Mouse (Mus musculus): ENCODE measurements around the gene Ahcyl1. TPM values are rescaled to one million over a fixed set of nuclear protein-coding genes. Genes with fewer than 3 reads are reported as not detected.
"Not testable (repeated sequence)": the region's sequence is repeated elsewhere in the genome, so short reads cannot be mapped to it uniquely, and the experiment has no call there.

Ahcyl1 gene
- total RNA-seq (2021): 100 to 1,000 TPM; 304 to 313 TPM
- long read RNA-seq, experiment 1, transcript Ahcyl1-201 (17 exons, 3,863 nt): major isoform, 485 of 572 reads
- long read RNA-seq, experiment 1, partial matches to known transcripts: 32 of 572 reads
- long read RNA-seq, experiment 1, other reads (novel, unspliced or antisense): 53 of 572 reads
- long read RNA-seq, experiment 2, transcript Ahcyl1-201 (17 exons, 3,863 nt): major isoform, 471 of 546 reads
- long read RNA-seq, experiment 2, partial matches to known transcripts: 22 of 546 reads
- long read RNA-seq, experiment 2, other reads (novel, unspliced or antisense): 53 of 546 reads

DNA sequence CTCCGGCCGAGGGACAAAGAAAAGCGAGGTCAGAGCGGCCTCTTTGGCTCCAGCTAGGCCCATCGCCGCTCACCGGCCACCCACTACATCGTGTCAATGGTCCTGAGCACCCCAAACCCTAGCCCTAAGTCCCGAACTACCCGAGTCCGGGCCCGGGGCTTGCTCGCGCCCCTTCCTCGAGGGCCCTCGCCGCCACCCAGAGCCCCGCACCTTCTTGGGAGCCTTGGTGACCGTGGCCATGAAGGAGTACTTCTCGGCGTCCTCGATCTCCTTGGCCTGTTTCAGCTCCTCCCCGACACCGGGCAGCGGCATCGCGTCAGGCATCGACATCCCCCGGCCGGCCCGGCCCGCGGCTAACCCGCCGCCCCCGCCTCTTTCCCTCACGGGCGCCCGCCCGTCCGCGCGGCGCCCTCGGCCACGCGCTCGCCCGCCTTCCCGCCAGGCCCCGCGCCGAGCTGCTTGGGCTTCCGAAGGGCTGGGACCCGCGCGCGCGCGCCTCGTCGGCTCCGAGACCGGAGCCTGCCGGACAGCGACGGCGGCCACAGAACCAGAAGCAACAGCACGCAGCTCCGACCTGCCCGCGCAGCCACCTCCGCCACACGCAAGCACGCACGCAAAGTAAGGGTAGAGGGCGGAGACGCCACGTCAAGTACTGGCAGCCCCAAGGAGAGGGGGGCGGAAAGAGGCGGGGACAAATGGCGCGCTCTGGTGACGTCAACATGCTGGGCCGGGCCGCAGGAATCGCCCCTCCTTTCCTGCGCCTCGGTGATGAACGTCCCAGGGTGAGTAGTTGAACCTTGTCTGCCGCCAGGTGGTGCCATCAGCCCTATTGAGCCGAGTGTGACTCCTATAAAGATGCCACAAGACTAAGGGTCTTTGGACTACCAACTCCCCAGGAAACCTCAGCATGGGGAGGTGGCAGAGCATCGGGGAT lies at the start of gene Ahcyl1:
Ahcyl1 (minus strand) TSS at position 613 of the 934 bp plus-strand sequence.
- intact Hi-C loops (cut with DNase I): loop anchor here (1.0 to 5.0 kb wide), 4 partner anchors 56 to 376 kb away; no protein-coding TSS in a partner anchor
- peak; percentile 99 for DNase-seq (ENCODE audit: low spot score in 2 of 2)

GRCm38 (mm10) chr3:107746026-107746425 lies 49.7 kb upstream of the Ahcyl1 start:
- intact Hi-C loops (cut with DNase I): no loop called here
- DNase-seq (ENCODE audit: low spot score in 2 of 2): no peak

DNA sequence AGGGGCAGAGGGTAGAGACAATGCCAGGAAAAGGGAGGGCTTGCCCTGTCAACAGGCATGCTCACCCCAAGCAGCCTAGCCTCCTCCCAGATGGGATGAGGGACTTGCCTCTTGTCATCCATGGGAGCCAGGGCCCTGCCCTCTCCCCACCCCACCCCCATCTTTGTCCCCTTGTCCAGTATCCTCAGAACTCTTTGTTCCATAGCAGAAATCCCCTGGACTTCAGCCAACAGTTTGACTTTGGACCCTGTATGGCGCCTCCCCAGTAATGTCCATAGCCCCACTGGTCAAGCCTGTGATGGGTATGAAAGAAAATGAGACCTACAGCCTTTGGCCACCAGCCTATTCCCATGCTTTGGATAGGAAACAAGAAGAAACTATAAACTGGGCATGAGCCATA lies 47.3 kb upstream of the Ahcyl1 start:
- DNase-seq (ENCODE audit: low spot score in 2 of 2): no peak
- intact Hi-C loops (cut with DNase I): no loop called here

DNA sequence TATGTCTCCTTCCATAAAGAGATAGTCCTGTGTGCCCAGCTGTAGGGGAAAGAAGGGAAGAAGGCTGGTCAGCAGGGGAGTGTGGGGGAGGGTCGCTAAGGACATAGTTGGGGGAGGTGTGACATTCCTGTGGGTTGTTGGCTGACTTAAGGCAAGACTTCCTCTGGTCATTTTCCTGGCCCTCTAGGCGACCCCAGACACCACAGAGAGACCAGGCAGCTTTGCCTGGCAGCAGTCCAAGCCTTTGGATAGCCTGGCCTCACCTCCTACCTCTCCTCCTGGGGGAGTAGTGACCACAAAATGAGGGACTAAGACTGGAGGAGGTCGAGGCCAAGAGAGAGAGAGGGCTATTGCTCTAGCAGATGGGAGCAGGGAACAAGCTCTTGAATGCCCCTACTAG lies 46.7 kb upstream of the Ahcyl1 start:
- intact Hi-C loops (cut with DNase I): no loop called here
- DNase-seq (ENCODE audit: low spot score in 2 of 2): no peak

DNA sequence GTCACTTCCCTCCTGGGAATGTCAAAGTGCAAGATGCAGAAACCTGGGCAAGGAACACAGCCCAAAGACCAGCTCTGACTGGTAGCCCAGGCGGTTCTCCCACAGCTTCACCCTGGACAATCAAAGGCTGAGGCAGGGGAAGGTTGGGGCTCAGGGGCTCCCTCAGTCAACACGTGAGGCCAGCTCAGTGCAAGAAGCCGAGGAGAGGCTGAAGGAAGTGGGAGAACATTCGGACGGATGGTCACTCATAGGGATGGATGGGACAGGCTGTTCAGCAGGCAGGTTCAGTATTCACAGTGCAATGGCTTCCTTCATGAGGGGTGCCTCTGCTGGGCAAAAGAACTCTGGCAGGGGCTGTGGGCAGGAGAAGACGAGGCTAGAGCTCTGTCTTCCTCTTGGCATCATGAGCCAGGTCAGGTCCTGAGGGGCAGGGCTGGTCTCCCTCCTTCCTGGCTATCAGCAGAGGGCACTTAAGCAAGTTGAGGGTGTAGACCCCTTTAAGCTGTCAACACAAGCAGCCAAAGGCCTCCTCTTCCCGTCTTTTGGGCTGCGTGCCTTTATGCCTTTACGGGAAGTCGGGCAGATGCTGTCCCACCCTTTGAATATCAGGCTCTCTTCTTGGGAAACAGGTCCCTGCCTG lies 45.8 kb upstream of the Ahcyl1 start:
- DNase-seq (ENCODE audit: low spot score in 2 of 2): no peak
- intact Hi-C loops (cut with DNase I): no loop called here

DNA sequence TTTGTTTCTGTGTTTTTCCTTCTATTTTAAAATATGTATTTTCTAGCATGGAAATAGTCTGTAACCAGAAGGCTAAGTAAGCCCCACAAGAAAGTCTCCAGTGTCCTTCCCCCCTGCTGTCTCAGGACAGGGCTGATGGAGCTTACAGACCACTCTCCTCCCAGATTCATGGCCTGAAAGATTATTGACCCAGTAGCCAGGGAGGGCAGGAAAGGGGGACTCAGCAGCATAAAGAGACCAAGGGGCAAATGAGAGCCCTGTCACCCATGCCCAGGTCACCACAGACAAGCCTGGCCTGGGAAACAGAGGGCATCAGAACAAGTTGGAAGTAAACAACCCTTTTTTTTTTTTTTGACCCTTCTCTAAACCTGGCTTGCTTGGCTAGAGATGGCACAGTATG lies 45.0 kb upstream of the Ahcyl1 start:
- intact Hi-C loops (cut with DNase I): no loop called here
- no peak for DNase-seq (ENCODE audit: low spot score in 2 of 2)

DNA sequence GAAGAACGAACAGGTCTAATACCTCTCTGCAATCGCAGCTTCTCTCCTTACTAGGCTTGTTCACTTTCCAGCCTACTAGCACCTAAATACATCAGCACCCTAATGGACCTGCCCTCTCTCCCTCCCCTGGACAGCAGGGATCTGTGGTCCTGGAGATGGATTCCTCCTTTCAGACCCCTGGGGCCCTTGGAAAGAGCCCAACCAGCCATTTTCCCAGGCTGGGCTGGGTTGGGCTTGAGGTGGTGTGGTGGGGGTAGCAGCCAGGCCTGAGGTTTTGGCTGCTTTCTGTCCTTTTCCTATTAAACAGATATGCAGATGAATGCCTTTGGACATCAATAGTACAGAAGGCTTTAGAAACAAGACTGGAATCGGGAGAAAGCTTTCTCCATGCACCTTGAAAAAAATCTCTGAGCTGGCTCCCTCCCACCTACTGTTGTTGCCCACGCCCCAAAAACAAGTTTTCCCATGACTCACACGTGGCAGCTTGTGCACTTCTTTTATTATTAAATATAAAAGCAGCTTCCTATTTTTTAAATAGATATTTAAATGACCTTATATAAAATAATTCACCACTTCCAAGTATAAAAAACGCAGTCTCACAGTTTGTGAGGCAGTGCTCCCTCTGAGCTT lies 44.3 kb upstream of the Ahcyl1 start:
- intact Hi-C loops (cut with DNase I): no loop called here

GRCm38 (mm10) chr3:107739966-107740365 lies 43.6 kb upstream of the Ahcyl1 start:
- DNase-seq (ENCODE audit: low spot score in 2 of 2): no peak
- intact Hi-C loops (cut with DNase I): no loop called here

More for the DNA sequence above, 44.3 kb upstream of the Ahcyl1 start:
- DNase-seq (ENCODE audit: low spot score in 2 of 2): peak in 1 of 2 experiments; percentile 41

- intact Hi-C loops (cut with DNase I): no loop called here
- DNase-seq (ENCODE audit: low spot score in 2 of 2): no peak
These were observed 43.1 kb upstream of the Ahcyl1 start for GRCm38 (mm10) chr3:107739456-107739855.

DNA sequence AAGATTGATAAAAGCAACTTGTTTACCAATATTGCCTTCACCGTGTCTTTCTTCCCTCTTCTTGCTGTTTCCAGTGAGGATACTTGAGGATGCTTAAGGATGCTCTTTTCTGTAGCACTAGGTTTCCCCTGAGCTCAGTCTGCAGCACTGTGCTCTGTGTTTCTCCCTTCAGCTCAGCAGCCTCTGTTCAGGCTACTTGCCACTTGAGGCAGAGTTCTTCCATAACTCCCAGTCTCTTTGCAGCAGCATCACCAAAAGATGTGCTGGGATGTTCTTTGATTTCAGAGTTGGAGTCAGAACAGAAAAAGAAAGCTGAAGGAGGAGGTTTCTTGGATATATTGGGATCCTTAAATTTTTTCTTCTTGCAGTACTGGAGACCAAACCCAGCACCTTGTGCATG lies 42.3 kb upstream of the Ahcyl1 start:
- intact Hi-C loops (cut with DNase I): no loop called here
- peak; percentile 45 to 63 for DNase-seq (ENCODE audit: low spot score in 2 of 2)

- intact Hi-C loops (cut with DNase I): no loop called here
- DNase-seq (ENCODE audit: low spot score in 2 of 2): no peak
These were observed 41.3 kb upstream of the Ahcyl1 start for GRCm38 (mm10) chr3:107737609-107738190.

DNA sequence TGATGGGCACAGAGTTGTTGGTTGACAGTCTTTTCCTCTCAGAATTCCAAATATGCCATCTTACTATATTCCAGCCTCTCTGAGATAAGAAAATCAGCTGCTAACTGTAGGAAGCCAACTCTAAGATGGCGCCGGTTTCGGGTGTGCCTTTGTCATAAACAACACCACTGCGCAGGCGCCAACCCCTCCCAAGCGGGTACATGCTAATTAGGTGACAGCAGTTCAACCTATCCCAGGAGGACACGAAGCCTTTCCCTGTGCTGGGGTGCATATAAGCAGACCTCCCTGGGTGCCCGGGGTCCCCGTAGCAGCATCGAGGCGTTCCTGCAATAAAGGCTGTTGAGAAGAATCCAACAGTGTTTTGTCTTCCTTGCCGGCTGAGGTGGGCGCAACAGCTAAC lies 39.3 kb upstream of the Ahcyl1 start:
- DNase-seq (ENCODE audit: low spot score in 2 of 2); intact Hi-C loops (cut with DNase I): not testable (repeated sequence)

GRCm38 (mm10) chr3:107733329-107733728 lies 37.0 kb upstream of the Ahcyl1 start:
- no peak for DNase-seq (ENCODE audit: low spot score in 2 of 2)
- intact Hi-C loops (cut with DNase I): no loop called here

- no peak for DNase-seq (ENCODE audit: low spot score in 2 of 2)
- intact Hi-C loops (cut with DNase I): no loop called here
These were observed 33.9 kb upstream of the Ahcyl1 start for GRCm38 (mm10) chr3:107730236-107730635.

DNA sequence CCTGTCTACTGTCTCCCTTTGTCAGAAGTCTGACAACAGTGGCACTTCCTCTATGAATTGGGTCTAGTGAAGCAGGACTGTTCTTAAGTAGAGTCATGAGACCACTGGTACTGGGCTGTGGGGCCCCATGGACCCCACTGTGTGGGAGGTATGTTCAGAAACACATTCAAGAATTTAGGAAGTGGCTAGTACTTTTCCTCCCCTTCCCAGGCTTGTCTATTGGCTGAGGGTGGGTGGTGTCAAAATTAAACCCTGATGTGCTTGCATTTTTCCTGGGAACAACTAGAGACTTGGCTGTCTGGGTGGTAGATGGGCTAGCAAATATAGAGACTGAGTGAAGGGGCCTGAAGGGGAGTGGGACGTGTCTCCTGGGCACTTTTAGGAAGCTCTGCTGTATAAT lies 32.1 kb upstream of the Ahcyl1 start:
- no peak for DNase-seq (ENCODE audit: low spot score in 2 of 2)
- intact Hi-C loops (cut with DNase I): no loop called here

- no peak for DNase-seq (ENCODE audit: low spot score in 2 of 2)
- intact Hi-C loops (cut with DNase I): no loop called here
These were observed 19.6 kb upstream of the Ahcyl1 start for GRCm38 (mm10) chr3:107715971-107716370.

DNA sequence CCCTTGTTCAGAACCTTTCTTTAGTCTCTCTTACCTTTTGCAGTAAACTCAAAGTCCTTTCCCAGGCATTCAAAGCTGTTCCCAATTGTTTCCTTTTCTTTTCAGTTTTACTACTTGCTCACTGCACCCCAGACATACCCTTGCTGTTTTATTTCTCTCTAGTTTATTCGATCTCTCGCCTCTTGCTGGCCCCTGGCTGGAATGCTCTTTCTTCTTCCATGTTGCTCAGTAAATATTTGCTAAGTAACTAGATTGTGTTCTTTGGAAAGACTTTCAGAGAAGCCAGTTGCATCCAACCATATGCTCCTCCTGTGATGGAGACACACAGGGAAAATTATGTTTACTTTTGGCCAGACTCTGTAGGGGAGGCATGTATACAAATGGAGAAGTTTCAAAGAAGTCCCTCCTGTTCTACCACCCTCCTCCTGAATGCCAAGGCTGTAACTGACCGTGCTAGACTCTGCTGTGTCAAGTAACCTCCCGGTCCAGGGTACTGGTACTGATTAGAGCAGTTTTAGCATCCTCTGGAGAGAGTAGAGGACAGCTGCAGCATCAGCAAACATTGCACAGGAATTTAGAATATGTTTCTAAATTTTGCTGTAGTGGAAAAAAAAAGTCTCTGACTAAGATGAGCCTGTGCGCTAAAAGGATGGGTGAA lies 18.0 kb upstream of the Ahcyl1 start:
- intact Hi-C loops (cut with DNase I): no loop called here
- DNase-seq (ENCODE audit: low spot score in 2 of 2): no peak

DNA sequence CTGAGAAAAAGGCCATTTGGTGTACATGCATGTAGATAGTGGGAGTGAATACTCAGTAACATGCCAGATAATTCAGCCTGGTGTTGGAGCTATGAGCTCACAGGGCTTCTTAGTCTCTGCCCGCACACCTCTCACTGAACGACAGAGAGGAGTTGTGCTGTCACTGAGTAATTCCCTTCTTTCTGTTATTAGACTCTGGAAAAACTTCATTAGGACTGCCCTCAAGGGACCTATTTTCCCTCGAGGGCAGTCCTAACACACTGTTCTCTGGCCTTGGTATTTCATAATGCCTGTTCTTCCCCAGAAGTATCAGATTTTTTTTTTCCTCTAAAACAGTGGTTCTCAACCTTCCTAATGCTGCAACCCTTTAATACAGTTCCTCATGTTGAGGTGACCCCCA lies 15.7 kb upstream of the Ahcyl1 start:
- no peak for DNase-seq (ENCODE audit: low spot score in 2 of 2)
- intact Hi-C loops (cut with DNase I): no loop called here

DNA sequence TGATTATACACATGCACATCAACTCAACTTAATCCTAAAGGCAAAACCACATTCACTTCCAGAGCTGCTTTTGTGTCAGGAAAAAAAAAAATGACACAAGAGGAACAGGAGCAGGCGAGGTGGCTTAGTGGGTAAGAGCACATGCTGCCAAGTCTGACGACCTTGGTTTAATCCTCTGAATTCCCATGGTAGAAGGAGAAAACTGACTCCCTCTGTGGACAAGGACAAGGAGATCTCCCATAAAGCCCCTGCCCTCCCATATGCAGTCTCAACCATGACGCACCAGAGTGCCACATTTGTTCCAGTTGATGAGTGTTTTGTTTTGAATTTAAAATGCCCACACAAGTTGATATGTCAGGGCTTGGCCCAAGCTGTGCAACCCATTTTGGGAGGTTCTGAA lies 12.8 kb upstream of the Ahcyl1 start:
- intact Hi-C loops (cut with DNase I): no loop called here
- no peak for DNase-seq (ENCODE audit: low spot score in 2 of 2)
